Mouse (Mus musculus): Measurements from ENCODE around the gene Slc16a12. TPM values are rescaled to one million over a fixed set of nuclear protein-coding genes. Genes with fewer than 3 reads are reported as not detected.

The Slc16a12 gene
- polyA plus RNA-seq, 1 experiment: not detected

DNA sequence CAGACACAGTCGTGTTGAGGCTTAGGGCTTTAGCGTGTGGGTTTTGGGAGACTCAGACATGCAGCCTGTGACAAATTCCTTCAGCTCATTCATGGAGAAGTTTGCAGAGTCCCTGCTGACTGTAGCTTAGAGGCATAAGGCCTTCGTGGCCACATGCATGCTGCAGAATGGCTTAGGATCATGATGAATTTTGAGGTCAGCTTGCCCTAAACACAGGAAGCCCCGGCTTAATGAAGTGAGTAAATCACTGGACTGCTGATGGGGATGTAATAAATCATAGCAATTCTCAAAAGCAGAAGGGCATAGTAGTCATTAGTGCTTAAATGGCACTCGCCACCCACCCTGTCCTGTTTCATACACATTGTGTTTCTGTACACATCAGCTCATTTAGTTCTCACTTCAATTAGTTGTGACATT, 32.8 kb downstream of the Slc16a12 start:
- Histone ChIP-seq H3K4me3 (replicated peaks) (no peak overlapping the region), H3K27me3 (replicated peaks) (no peaks in the 10 kb centered on the region), H3K36me3 (replicated peaks; ENCODE audit: low read length) (no peaks in the 10 kb centered on the region), H3K4me1 (peaks cover 15% of the 10 kb centered on the region; the same call in 1 of the 2 replicates), H3K9me3 (no peaks in the 10 kb centered on the region)
- no peak for TF ChIP-seq FLI1 (IDR thresholded peaks at IDR 0.05; ENCODE audit: low read length)
- TF ChIP-seq GATA1 (IDR thresholded peaks at IDR 0.05; ENCODE audit: borderline replicate concordance, low read length): no peak

DNA sequence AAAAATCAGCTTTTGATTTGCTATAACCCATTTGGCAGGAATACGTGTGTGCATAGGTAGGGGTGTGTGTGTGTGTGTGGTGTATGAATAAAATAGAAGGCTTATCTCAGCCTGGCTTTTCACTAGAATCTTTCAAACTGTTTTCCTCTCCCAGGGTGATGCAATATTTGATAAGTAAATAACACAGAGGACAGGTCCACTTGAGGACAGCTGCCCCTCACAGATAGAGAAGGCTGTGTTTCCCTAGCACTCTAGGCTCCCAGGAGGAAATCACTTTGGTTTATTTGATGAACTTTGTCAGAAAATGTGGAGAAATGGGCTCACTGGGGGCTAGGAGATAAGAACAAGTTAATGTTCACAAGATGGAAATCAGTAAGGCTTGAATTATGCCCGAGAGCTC, 35.0 kb downstream of the Slc16a12 start:
- Histone ChIP-seq H3K36me3 (replicated peaks; ENCODE audit: low read length) (no peaks in the 10 kb centered on the region), H3K4me3 (replicated peaks) (no peak overlapping the region), H3K27me3 (replicated peaks) (no peaks in the 10 kb centered on the region), H3K9me3 (no peaks in the 10 kb centered on the region), H3K4me1 (peaks cover 16% of the 10 kb centered on the region)
- TF ChIP-seq GATA1 (IDR thresholded peaks at IDR 0.05; ENCODE audit: borderline replicate concordance, low read length): no peak
- no peak for TF ChIP-seq FLI1 (IDR thresholded peaks at IDR 0.05; ENCODE audit: low read length)

DNA sequence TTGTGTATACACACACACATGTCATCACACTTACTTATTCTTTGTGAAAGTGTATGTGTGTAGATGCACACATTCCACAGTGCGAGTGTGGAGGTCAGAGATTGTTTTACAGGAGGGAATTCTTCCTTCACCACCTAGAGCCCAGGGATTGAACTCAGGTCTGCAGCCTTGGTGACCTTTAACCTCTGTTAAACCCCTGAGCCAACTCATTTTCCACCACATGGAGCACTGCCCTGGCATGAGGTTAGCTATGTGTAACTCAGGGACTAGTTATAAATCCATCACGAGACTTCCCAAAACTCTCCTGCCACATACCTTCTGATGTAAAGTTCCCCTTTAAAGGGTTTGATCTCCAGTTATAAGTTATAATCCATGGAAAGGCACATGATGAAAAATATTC, 38.9 kb downstream of the Slc16a12 start:
- Histone ChIP-seq H3K36me3 (replicated peaks; ENCODE audit: low read length) (no peaks in the 10 kb centered on the region), H3K4me3 (replicated peaks) (no peak overlapping the region), H3K27me3 (replicated peaks) (no peaks in the 10 kb centered on the region), H3K4me1 (peaks cover 16% of the 10 kb centered on the region), H3K9me3 (no peaks in the 10 kb centered on the region)
- TF ChIP-seq FLI1 (IDR thresholded peaks at IDR 0.05; ENCODE audit: low read length) (no peak), GATA1 (IDR thresholded peaks at IDR 0.05; ENCODE audit: borderline replicate concordance, low read length) (no peak)

DNA sequence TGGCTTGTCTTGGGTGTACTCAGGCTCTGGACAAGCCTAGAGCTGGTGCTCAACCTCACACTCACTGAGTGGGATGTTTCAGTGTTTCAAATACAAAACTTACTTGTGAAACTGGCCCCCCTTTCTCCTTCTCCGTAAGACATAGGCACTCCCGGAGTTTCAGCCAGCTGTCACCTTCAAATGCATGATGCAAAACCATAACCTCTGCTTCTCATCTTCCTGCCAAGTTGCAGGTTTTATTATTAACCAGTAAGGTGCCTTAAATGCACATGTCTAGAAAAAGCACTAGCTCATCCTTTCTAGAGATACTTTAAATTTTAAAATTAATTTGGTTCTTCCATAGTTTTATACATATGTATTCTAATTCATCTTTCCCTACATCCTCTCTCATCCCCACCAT, 39.5 kb downstream of the Slc16a12 start:
- no peak overlapping the region for H3K4me3 ChIP-seq (replicated peaks)
- no peaks in the 10 kb centered on the region for H3K9me3 ChIP-seq
- peaks cover 16% of the 10 kb centered on the region for H3K4me1 ChIP-seq
- H3K27me3 ChIP-seq (replicated peaks): no peaks in the 10 kb centered on the region
- no peaks in the 10 kb centered on the region for H3K36me3 ChIP-seq (replicated peaks; ENCODE audit: low read length)
- TF ChIP-seq FLI1 (IDR thresholded peaks at IDR 0.05; ENCODE audit: low read length): no peak
- no peak for TF ChIP-seq GATA1 (IDR thresholded peaks at IDR 0.05; ENCODE audit: borderline replicate concordance, low read length)

DNA sequence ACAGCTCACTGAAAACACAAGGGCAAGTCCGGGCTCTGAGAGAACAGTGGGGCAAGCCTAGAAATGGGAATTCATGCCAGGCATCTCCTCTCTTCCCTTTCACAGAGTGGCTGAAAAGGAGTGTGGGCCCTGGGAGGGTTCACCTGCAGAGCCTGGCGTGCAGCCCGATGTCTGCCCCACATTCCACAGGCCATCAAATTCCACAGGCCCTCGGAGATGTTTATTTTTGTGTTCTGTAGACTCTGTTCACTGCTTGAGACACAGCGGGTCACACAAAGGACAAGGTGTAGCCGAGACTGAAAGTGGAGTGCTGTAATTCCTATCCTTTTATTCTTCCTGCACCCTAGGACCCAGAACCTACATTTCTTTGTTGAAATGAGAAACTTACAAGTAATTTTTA, 40.8 kb downstream of the Slc16a12 start:
- TF ChIP-seq GATA1 (IDR thresholded peaks at IDR 0.05; ENCODE audit: borderline replicate concordance, low read length): no peak
- no peak for TF ChIP-seq FLI1 (IDR thresholded peaks at IDR 0.05; ENCODE audit: low read length)
- Histone ChIP-seq H3K9me3 (no peaks in the 10 kb centered on the region), H3K4me3 (replicated peaks) (no peak overlapping the region), H3K36me3 (replicated peaks; ENCODE audit: low read length) (no peaks in the 10 kb centered on the region), H3K27me3 (replicated peaks) (no peaks in the 10 kb centered on the region), H3K4me1 (peaks cover 9% of the 10 kb centered on the region)

DNA sequence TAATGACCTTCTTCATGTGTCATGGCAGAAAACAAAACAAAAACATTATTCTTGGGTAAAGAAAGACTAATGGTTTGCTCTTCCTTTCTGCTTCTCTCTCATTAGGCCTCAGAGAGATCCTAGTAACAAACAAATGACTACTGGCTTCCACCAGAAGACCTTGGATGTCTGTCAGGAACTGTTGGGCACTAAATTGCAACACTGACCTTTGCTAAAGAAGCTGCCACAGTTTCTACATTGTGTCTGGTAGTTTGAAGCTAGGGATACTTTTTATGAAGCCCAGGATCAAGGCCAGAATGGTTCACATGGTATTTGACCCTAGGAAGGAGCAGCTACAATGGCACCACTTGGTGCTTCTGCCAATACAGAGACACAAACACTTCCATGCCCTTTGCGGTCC, 41.9 kb downstream of the Slc16a12 start:
- peaks cover 4% of the 10 kb centered on the region; the same call in 1 of the 2 replicates for H3K4me1 ChIP-seq
- no peaks in the 10 kb centered on the region for H3K36me3 ChIP-seq (replicated peaks; ENCODE audit: low read length)
- no peaks in the 10 kb centered on the region for H3K27me3 ChIP-seq (replicated peaks)
- no peaks in the 10 kb centered on the region for H3K9me3 ChIP-seq
- TF ChIP-seq GATA1 (IDR thresholded peaks at IDR 0.05; ENCODE audit: borderline replicate concordance, low read length): no peak
- TF ChIP-seq FLI1 (IDR thresholded peaks at IDR 0.05; ENCODE audit: low read length): no peak
- H3K4me3 ChIP-seq (replicated peaks): no peak overlapping the region

- TF ChIP-seq GATA1 (IDR thresholded peaks at IDR 0.05; ENCODE audit: borderline replicate concordance, low read length): no peak
- no peak for TF ChIP-seq FLI1 (IDR thresholded peaks at IDR 0.05; ENCODE audit: low read length)
Measured at GRCm38 (mm10) chr19:34699300-34699699, 47.8 kb downstream of the Slc16a12 start.

GRCm38 (mm10) chr19:34698852-34699251, 48.2 kb downstream of the Slc16a12 start:
- no peaks in the 10 kb centered on the region for H3K27me3 ChIP-seq (replicated peaks)
- H3K36me3 ChIP-seq (replicated peaks; ENCODE audit: low read length): no peaks in the 10 kb centered on the region
- H3K4me3 ChIP-seq (replicated peaks): no peak overlapping the region
- H3K4me1 ChIP-seq: no peaks in the 10 kb centered on the region
- no peak for TF ChIP-seq FLI1 (IDR thresholded peaks at IDR 0.05; ENCODE audit: low read length)
- no peak for TF ChIP-seq GATA1 (IDR thresholded peaks at IDR 0.05; ENCODE audit: borderline replicate concordance, low read length)
- H3K9me3 ChIP-seq: no peaks in the 10 kb centered on the region

More at GRCm38 (mm10) chr19:34699300-34699699, 47.8 kb downstream of the Slc16a12 start:
- Histone ChIP-seq H3K9me3 (no peaks in the 10 kb centered on the region), H3K36me3 (replicated peaks; ENCODE audit: low read length) (no peaks in the 10 kb centered on the region), H3K4me3 (replicated peaks) (no peak overlapping the region), H3K27me3 (replicated peaks) (no peaks in the 10 kb centered on the region), H3K4me1 (no peaks in the 10 kb centered on the region)

GRCm38 (mm10) chr19:34698432-34698831, 48.7 kb downstream of the Slc16a12 start:
- Histone ChIP-seq H3K27me3 (replicated peaks) (no peaks in the 10 kb centered on the region), H3K9me3 (no peaks in the 10 kb centered on the region), H3K4me3 (replicated peaks) (no peak overlapping the region), H3K36me3 (replicated peaks; ENCODE audit: low read length) (no peaks in the 10 kb centered on the region), H3K4me1 (no peaks in the 10 kb centered on the region)
- TF ChIP-seq FLI1 (IDR thresholded peaks at IDR 0.05; ENCODE audit: low read length): no peak
- no peak for TF ChIP-seq GATA1 (IDR thresholded peaks at IDR 0.05; ENCODE audit: borderline replicate concordance, low read length)

- TF ChIP-seq GATA1 (IDR thresholded peaks at IDR 0.05; ENCODE audit: borderline replicate concordance, low read length) (no peak), FLI1 (IDR thresholded peaks at IDR 0.05; ENCODE audit: low read length) (no peak)
- Histone ChIP-seq H3K4me1 (no peaks in the 10 kb centered on the region), H3K27me3 (replicated peaks) (no peaks in the 10 kb centered on the region), H3K4me3 (replicated peaks) (no peak overlapping the region), H3K9me3 (no peaks in the 10 kb centered on the region), H3K36me3 (replicated peaks; ENCODE audit: low read length) (no peaks in the 10 kb centered on the region)
Measured at GRCm38 (mm10) chr19:34697461-34697860, 49.6 kb downstream of the Slc16a12 start.

All from megakaryocyte, embryonic 14.5 days (primary cell).